22 mouse cellular contexts compared by ENCODE assay signal in genomic region chr4:135750896-135751295, GRCm38 (mm10). TPM values are rescaled to one million over a fixed set of nuclear protein-coding genes. Genes with fewer than 3 reads are reported as not detected.
DNase-seq lines count a peak whose midpoint lies in the region; ATAC-seq and TF ChIP-seq lines count a peak whose summit lies in the region.
"Had no signal": no experiment of that assay in that cellular context is flagged by ENCODE, and none has a peak within 500 bp of the region (broad histone marks: within the 10 kb centered on the region; RNA-seq: fewer than 3 reads in every experiment).

No protein-coding gene starts in this region.

- no peak for TF ChIP-seq POLR2A in liver, adult 2 months (IDR thresholded peaks at IDR 0.05; ENCODE audit: extremely low read depth, insufficient read depth, low read length)
- TF ChIP-seq POLR2A in bone marrow, adult 2 months (IDR thresholded peaks at IDR 0.05; ENCODE audit: borderline replicate concordance, control insufficient read depth, low read depth, low read length): no peak

- WGBS in liver, adult 2 months: 88% methylated on average over 8 of the region's 8 CpGs
- WGBS in liver, embryonic 12.5 days (ENCODE audit: insufficient replicate concordance): 61% methylated on average over 8 of the region's 8 CpGs
- WGBS in bone marrow, adult 2 months: 78% methylated on average over 8 of the region's 8 CpGs
- 76% methylated on average over 8 of the region's 8 CpGs for WGBS in embryonic facial prominence, embryonic 10.5 days

- no peak overlapping the region for H3K4me3 ChIP-seq in liver, adult 2 months (ENCODE audit: insufficient read depth, low read depth, low read length)
- no peak overlapping the region for H3K4me3 ChIP-seq in liver, embryonic 12.5 days
- H3K4me3 ChIP-seq in bone marrow, adult 2 months (replicated peaks; ENCODE audit: control insufficient read depth, low read depth, low read length): no peak overlapping the region
- H3K4me3 ChIP-seq in embryonic facial prominence, embryonic 10.5 days: no peak overlapping the region
- H3K4me3 ChIP-seq: forebrain, embryonic 13.5 days; hindbrain, embryonic 13.5 days; left cerebral cortex, adult 2 months; limb, embryonic 13.5 days; midbrain, embryonic 15.5 days had no signal

- H3K9ac ChIP-seq in liver, adult 2 months (ENCODE audit: low read depth, low read length): no peak overlapping the region
- H3K9ac ChIP-seq in liver, embryonic 12.5 days: no peak overlapping the region
- H3K9ac ChIP-seq: forebrain, embryonic 13.5 days; hindbrain, embryonic 13.5 days; limb, embryonic 13.5 days; midbrain, embryonic 15.5 days had no signal

- 0 out of 2 replicates have a peak, but pooled peaks cover 5% of the 10 kb centered on the region for H3K9me3 ChIP-seq in liver, embryonic 12.5 days (replicated peaks)
- H3K9me3 ChIP-seq in embryonic facial prominence, embryonic 10.5 days: 0 out of 2 replicates have a peak, but pooled peaks cover 8% of the 10 kb centered on the region
- H3K9me3 ChIP-seq: midbrain, embryonic 15.5 days had no signal

- peaks cover 26% of the 10 kb centered on the region for H3K4me1 ChIP-seq in liver, adult 2 months (ENCODE audit: control insufficient read depth, insufficient read depth, low read length)
- H3K4me1 ChIP-seq in liver, embryonic 12.5 days: peaks cover 9% of the 10 kb centered on the region
- no peaks in the 10 kb centered on the region for H3K4me1 ChIP-seq in bone marrow, adult 2 months (ENCODE audit: control insufficient read depth, insufficient read depth, low read length)
- peaks cover 9% of the 10 kb centered on the region for H3K4me1 ChIP-seq in embryonic facial prominence, embryonic 10.5 days
- H3K4me1 ChIP-seq: forebrain, embryonic 13.5 days; hindbrain, embryonic 13.5 days; limb, embryonic 13.5 days; midbrain, embryonic 15.5 days had no signal

- peak overlapping the region; percentile 86 for H3K27ac ChIP-seq in liver, adult 2 months (replicated peaks; ENCODE audit: insufficient read depth, low read depth, low read length)
- no peak overlapping the region for H3K27ac ChIP-seq in liver, embryonic 12.5 days
- H3K27ac ChIP-seq in bone marrow, adult 2 months (ENCODE audit: control insufficient read depth, insufficient read depth, low read depth, low read length, poor library complexity): no peak overlapping the region
- H3K27ac ChIP-seq in embryonic facial prominence, embryonic 10.5 days (replicated peaks): no peak overlapping the region
- H3K27ac ChIP-seq: forebrain, embryonic 13.5 days; hindbrain, embryonic 13.5 days; left cerebral cortex, adult 2 months; limb, embryonic 13.5 days; midbrain, embryonic 15.5 days had no signal

- intact Hi-C loops in left cerebral cortex, postnatal 14 days (cut with DNase I): no loop called here

- no peak for ATAC-seq in liver, embryonic 12.5 days
- ATAC-seq: forebrain, embryonic 13.5 days; midbrain, embryonic 15.5 days; Patski had no signal

- H3K27me3 ChIP-seq in liver, adult 2 months (ENCODE audit: control insufficient read depth, insufficient read depth, low read length): no peaks in the 10 kb centered on the region
- H3K27me3 ChIP-seq in liver, embryonic 12.5 days (replicated peaks): no peaks in the 10 kb centered on the region; the same call in 1 of the 2 replicates
- H3K27me3 ChIP-seq in embryonic facial prominence, embryonic 10.5 days (replicated peaks; ENCODE audit: low read depth, poor library complexity, severe bottlenecking): no peaks in the 10 kb centered on the region
- H3K27me3 ChIP-seq: forebrain, embryonic 13.5 days; hindbrain, embryonic 13.5 days; limb, embryonic 13.5 days; midbrain, embryonic 15.5 days; Patski had no signal

- no peaks in the 10 kb centered on the region for H3K79me2 ChIP-seq in liver, adult 2 months (ENCODE audit: control insufficient read depth, insufficient read depth, low read length)

- TF ChIP-seq CTCF in liver, adult 2 months (IDR thresholded peaks at IDR 0.05; ENCODE audit: low read depth, low read length): peak; percentile 32
- peak; percentile 31; the same call in 1 of the 2 replicates for TF ChIP-seq CTCF in bone marrow, adult 2 months (IDR thresholded peaks at IDR 0.05; ENCODE audit: control insufficient read depth, insufficient read depth, low read length)

- H3K4me2 ChIP-seq in liver, embryonic 12.5 days: no peak overlapping the region
- H3K4me2 ChIP-seq: forebrain, embryonic 13.5 days; hindbrain, embryonic 13.5 days; limb, embryonic 13.5 days; midbrain, embryonic 15.5 days had no signal

- DNase-seq in liver, adult 2 months (ENCODE audit: extremely low read depth, low read depth, low spot score): no peak
- DNase-seq in thymus, postnatal 4 days: peak; percentile 43
- DNase-seq in thymus, adult 18-20 months: no peak
- no peak for DNase-seq in left cerebral cortex, postnatal 14 days (ENCODE audit: low spot score in 2 of 2)
- no peak for DNase-seq in embryonic facial prominence, embryonic 10.5 days (ENCODE audit: low spot score)
- DNase-seq in kidney, postnatal 10 days: no peak
- DNase-seq: cerebellum, adult 9-11 months; gastrocnemius, postnatal 14 days; heart, postnatal 14 days; kidney, adult 9 months; retina, postnatal 1 day; right cerebral cortex, postnatal 4 days; thymus, adult 2 months had no signal

- H3K36me3 ChIP-seq in liver, adult 2 months (ENCODE audit: control insufficient read depth, insufficient read depth, low read length): no peaks in the 10 kb centered on the region
- H3K36me3 ChIP-seq in liver, embryonic 12.5 days: 0 out of 2 replicates have a peak, but pooled peaks cover 2% of the 10 kb centered on the region
- no peaks in the 10 kb centered on the region for H3K36me3 ChIP-seq in embryonic facial prominence, embryonic 10.5 days (replicated peaks)
- H3K36me3 ChIP-seq: hindbrain, embryonic 13.5 days; limb, embryonic 13.5 days; midbrain, embryonic 15.5 days had no signal

RNA-seq across cellular contexts. Expression of gene Myom3, which starts 8.6 kb away (rescaled TPM):
- under 0.01 and 0.46 TPM in 2 replicates for total RNA-seq in liver, adult 2 months (2014; rRNA removed)
- 0.09 and 0.12 TPM in 2 replicates for polyA plus RNA-seq in liver, adult 2 months (2012; rRNA removed)
- 0.11 and 0.18 TPM in 2 replicates for polyA plus RNA-seq in liver, embryonic 12.5 days (2016; fragmentation: Nextera tagmentation; extraction: Ambion mirVana)
- polyA plus RNA-seq in bone marrow, adult 2 months (2011; ENCODE audit: insufficient read depth, insufficient read length, low replicate concordance, missing spikeins): not detected in 2 replicates
- 1 to 10 TPM; 2.0 to 2.1 TPM for total RNA-seq in left cerebral cortex, postnatal 14 days (2021)
- polyA plus RNA-seq in embryonic facial prominence, embryonic 10.5 days (2016; fragmentation: Nextera tagmentation; extraction: Ambion mirVana): not detected in 2 replicates
- total RNA-seq: megakaryocyte, adult 5-6 weeks had no signal

RNA-seq across cellular contexts. Expression of gene Il22ra1, which starts 22.9 kb away (rescaled TPM):
- 1.4 and 1.7 TPM in 2 replicates for total RNA-seq in liver, adult 2 months (2014; rRNA removed)
- polyA plus RNA-seq in liver, adult 2 months (2012; rRNA removed): 4.1 and 4.5 TPM in 2 replicates
- polyA plus RNA-seq in liver, embryonic 12.5 days (2016; fragmentation: Nextera tagmentation; extraction: Ambion mirVana): 0.19 and 0.37 TPM in 2 replicates
- not detected in 2 replicates for polyA plus RNA-seq in bone marrow, adult 2 months (2011; ENCODE audit: insufficient read depth, insufficient read length, low replicate concordance, missing spikeins)
- under 1 TPM; 0.42 to 0.70 TPM for total RNA-seq in left cerebral cortex, postnatal 14 days (2021)
- 0.07 TPM in 1 of 2 replicates, not detected in the other for polyA plus RNA-seq in embryonic facial prominence, embryonic 10.5 days (2016; fragmentation: Nextera tagmentation; extraction: Ambion mirVana)
- total RNA-seq: megakaryocyte, adult 5-6 weeks had no signal
- polyA plus RNA-seq: forebrain, embryonic 13.5 days; hindbrain, embryonic 13.5 days; limb, embryonic 13.5 days; midbrain, embryonic 15.5 days; Patski had no signal
